Mouse (Mus musculus): ENCODE measurements around the gene 4930404N11Rik.

Gene 4930404N11Rik

GRCm38 (mm10) chr10:81334324-81334723, 31.3 kb downstream of the 4930404N11Rik start:
- DNase-seq (ENCODE audit: extremely low read depth, low read depth, low spot score), result no peak

DNA sequence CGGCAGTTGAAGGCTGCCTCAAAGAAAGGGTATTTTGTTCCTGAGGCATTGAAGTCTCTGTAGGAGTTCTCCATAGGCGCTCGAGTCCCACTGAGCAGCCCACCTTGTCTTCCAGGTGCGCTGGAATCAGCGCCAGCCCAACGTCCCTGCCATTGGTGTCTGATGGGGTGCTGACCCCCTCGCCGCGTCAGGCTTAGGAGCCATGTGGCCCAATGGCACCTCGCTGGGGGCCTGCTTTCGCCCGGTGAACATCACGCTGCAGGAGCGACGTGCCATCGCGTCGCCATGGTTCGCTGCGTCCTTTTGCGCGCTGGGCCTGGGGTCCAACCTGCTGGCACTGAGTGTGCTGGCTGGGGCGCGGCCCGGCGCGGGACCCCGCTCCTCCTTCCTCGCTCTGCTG, 33.3 kb downstream of the 4930404N11Rik start:
- no peak for DNase-seq (ENCODE audit: extremely low read depth, low read depth, low spot score)

DNA sequence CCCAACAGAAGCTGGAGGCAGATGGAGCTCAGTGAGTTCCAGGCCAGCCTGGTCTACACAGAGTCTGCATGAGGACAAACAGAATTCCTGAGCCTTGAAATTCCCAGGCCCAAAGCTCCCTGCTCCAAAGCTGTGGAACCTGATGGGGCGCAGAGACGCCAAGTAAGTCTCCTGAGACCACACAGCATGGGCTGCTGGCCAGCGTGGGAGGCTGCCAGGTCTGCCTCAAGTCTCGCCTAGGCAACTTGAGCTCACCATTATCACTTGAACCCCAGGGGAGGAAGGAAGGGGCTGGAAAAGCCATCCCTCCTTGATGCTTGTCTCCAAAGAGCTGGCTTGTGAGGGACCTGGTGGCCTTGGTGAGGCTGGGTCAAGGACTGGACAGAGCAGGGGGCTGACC, 35.6 kb downstream of the 4930404N11Rik start:
- no peak for DNase-seq (ENCODE audit: extremely low read depth, low read depth, low spot score)

- DNase-seq (ENCODE audit: extremely low read depth, low read depth, low spot score), result no peak
These were observed 36.2 kb downstream of the 4930404N11Rik start for GRCm38 (mm10) chr10:81329194-81329975.

GRCm38 (mm10) chr10:81328386-81328785, 37.2 kb downstream of the 4930404N11Rik start, which contains the start of gene Tbxa2r:
Gene Tbxa2r (plus strand): TSS chr10:81328731.
- no peak for DNase-seq (ENCODE audit: extremely low read depth, low read depth, low spot score)

GRCm38 (mm10) chr10:81327959-81328358, 37.7 kb downstream of the 4930404N11Rik start:
- DNase-seq (ENCODE audit: extremely low read depth, low read depth, low spot score), result no peak

GRCm38 (mm10) chr10:81326858-81327257, 38.8 kb downstream of the 4930404N11Rik start:
- DNase-seq (ENCODE audit: extremely low read depth, low read depth, low spot score), result no peak

GRCm38 (mm10) chr10:81325781-81326180, 39.8 kb downstream of the 4930404N11Rik start:
- DNase-seq (ENCODE audit: extremely low read depth, low read depth, low spot score), result no peak

GRCm38 (mm10) chr10:81325176-81325575, 40.4 kb downstream of the 4930404N11Rik start:
- DNase-seq (ENCODE audit: extremely low read depth, low read depth, low spot score), result no peak

DNA sequence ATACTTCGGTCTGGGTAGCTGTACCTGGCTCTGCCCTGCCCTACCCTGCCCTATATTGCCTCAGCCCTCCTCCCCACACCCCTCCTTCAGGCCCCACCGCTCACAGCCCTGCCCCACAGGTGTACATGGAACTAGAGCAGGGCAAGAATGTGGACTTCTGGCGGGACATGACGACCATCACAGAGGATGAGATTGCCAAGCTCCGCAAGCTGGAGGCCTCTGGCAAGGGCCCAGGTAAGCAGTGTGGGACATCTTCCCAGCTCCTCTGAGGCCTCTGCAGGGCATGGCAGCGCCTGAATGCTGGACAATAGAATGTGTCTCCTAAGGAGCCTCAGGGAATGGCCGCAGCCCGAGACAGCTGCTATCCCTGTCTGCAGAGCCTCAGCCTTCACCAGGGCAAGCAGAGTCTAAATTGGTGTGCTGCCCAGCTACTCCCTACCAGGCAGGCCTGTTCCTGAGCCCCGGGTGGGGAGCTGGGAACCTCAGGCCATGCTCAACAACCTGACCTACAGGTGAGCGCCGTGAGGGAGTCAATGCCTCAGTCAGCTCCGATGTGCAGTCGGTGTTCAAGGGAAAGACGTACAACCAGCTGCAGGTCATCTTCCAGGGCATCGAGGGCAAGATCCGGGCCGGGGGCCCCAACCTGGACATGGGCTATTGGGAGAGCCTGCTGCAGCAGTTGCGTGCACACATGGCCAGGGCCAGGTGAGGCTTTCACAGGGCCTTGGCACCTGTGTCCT, 41.7 kb downstream of the 4930404N11Rik start:
- DNase-seq (ENCODE audit: extremely low read depth, low read depth, low spot score), result no peak

DNA sequence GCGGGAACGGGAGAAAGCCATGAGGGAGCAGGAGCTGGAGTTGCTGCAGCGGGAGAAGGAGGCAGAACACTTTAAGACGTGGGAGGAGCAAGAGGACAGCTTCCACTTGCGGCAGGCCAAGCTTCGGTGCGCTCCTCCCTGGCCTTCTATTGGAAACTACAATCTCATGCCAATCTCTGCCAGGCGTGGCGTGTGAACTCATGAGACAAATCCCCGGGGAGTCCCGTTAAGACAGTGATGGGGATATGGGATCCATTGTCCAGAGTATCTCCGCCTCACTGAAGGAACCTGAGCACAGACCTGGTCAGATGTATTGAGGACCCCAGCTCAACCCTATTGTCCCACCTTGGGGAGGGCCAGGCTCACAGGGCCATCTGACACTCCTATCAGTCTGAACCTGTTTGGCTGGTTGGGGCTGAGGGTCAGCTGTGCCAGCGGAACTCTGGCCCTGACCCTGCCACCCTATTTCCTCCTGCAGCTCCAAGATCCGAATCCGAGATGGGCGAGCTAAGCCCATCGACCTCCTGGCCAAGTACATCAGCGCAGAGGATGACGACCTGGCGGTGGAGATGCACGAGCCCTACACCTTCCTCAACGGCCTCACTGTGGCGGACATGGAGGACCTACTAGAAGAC, 42.4 kb downstream of the 4930404N11Rik start:
- DNase-seq (ENCODE audit: extremely low read depth, low read depth, low spot score), result no peak

DNA sequence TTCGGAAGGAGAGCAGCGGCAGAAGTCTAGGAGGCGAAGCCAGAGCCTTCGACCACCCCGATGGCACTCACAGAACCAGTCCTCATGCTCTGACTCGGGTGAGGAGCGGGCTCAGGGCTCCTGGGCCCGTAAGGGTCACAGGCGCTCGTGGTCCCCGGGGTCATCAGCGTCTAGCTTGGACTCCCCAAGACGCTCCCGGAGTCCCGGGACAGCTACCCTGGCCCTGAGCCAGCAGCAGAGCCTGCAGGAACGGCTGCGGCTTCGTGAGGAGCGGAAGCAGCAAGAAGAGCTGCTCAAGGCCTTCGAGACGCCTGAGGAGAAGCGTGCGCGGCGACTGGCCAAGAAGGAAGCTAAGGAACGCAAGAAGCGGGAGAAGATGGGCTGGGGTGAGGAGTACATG, 43.2 kb downstream of the 4930404N11Rik start:
- DNase-seq (ENCODE audit: extremely low read depth, low read depth, low spot score), result no peak

DNA sequence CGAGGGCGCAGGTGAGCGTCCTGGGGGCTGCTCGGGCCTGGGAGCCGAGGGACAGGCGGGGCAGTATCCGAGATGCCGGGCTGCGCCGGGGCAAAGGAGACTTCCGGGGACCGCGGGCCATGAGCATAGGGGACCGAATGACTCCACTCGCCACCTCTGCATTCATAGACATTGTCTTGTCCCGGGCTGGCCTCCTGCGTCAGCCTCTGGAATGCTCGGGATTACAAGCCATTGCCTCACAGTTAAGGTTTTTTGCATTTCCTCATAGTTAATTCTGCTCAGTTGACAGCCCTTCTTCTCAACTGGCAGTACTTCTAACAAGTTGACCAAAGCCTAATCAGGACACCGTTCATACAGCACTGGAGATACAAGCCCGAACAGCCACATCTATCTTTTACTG, 44.2 kb downstream of the 4930404N11Rik start:
- no peak for DNase-seq (ENCODE audit: extremely low read depth, low read depth, low spot score)

GRCm38 (mm10) chr10:81320550-81321347, 44.9 kb downstream of the 4930404N11Rik start, which contains the start of gene Cactin:
Gene Cactin (plus strand): TSS chr10:81321103.
- DNase-seq (ENCODE audit: extremely low read depth, low read depth, low spot score), result peak; percentile 99

DNA sequence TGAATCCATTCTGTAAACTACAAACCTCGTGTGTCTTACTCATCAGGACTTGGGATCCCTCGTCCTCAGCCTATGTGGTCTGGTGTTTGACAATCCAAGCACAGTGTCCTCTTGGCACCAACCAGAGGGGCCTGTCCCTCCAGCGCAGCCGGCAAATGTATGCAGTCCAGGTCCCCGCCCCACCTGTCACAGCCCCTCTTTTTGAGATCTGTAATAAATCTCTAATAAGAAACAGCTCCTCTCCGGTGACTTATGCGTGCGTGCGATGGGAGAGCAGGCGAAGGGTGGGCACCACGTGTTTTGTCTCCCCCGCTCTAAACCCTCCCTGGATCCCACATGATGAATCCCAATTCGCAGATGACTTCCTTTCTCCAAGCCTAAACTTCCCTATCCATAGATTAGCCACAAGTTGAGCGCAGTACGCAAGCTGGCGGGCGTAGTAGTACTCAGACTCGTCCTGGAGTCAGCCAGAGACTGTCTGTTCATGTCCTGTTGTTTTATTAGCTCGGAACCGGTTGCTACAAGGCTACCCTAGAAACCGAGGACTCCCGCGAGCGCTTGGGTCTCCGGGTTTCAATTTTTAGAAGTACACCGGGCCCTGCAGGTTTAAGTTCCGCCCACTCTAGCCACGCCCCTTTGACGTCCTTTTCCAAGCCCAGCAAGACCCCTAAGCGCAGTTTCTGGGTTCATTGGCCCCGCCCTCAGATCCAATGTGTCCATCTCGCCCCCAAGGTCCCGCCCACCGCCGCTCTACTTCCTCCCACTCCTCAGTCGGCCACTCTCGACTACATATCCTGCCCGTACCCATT, 45.7 kb downstream of the 4930404N11Rik start:
- no peak for DNase-seq (ENCODE audit: extremely low read depth, low read depth, low spot score)

GRCm38 (mm10) chr10:81319330-81319699, 46.3 kb downstream of the 4930404N11Rik start:
- DNase-seq (ENCODE audit: extremely low read depth, low read depth, low spot score), result no peak

DNA sequence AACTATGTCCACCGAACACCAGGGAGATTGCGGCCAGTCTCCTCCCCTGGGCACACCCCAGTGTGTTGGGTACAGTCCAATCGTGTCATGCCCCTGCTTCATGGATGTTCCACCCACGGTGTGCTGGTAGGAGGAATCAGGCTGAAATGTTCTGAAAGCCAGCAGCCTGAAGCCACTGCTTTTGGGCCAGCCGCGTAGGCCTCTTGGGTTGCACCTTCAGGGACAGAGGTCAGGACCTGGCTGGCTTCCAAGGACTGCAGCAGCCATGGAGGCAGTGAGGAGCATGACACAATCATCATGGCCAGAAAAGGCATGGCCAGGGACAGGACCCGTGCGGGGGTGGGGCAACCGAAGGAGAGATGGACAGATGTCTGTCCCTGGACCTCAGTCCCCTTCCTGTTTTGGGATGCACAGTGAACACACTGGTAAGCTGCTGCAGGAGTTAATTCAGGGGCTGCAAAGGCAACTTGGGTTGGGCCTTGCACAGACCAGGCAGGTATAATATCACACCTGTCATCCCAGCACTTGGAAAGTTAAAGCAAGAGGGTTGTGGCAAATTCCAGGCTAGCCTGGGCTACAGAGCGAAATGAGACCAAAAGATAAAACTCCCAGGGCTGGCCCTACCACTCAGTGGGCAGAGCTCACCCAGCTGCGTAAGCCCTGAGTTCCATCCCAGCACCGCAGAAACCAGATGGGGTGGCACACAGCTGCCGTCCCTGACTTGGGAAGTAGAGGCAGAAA, 46.9 kb downstream of the 4930404N11Rik start:
- peak; percentile 56 for DNase-seq (ENCODE audit: extremely low read depth, low read depth, low spot score)

GRCm38 (mm10) chr10:81317273-81317672, 48.3 kb downstream of the 4930404N11Rik start:
- peak; percentile 40 for DNase-seq (ENCODE audit: extremely low read depth, low read depth, low spot score)

DNA sequence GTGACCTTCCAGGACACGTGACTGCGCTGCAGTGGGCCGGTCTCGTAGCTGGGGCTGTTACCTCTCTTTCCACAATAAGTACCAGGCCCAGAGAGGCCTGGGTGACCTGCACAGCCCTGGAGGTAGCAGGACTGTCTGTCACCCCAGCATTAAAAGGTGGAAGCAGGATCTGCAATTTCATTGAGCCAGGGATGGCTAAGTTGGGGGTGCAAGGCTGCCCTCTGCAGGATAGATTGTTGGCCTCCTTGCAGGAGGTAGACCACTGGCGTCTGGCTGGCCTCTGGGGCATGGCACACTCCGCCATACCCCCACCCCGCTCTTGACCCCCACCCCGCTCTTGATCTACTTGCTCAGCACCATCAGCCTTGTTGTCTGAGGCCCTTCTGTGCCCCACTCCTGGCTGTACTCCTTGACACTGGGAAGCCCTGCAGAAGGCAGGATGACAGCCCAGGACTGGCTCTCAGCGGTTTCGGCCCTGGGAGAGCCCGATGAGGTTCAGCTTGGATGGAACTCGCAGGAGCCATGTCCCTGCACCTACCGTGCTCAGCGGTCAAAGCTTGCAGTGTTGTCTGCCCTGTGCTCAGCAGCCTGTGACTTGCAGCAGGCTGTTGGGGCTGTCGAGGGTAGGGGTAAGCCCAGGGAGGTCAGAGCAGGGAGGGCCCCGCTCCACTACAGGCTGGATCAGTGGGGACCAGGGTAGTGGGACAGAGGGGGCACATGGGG, 49.1 kb downstream of the 4930404N11Rik start:
- DNase-seq (ENCODE audit: extremely low read depth, low read depth, low spot score), result no peak

Data from fat pad, adult 2 months (tissue).